Mouse (Mus musculus) G1E (cell line): ENCODE results near the gene Igfn1. TPM values are rescaled to one million over a fixed set of nuclear protein-coding genes. Genes with fewer than 3 reads are reported as not detected.

Source experiments
- ATAC-seq: 2 replicates; pipeline ENCODE4 v1.8.0; 2016; ENCODE audit warnings: mild to moderate bottlenecking; ENCODE audit not compliant: insufficient number of reproducible peaks, poor library complexity, low FRiP score, severe bottlenecking; ENCODE audit errors: extremely low read depth
- DNase-seq: peaks from one replicate; pipeline ENCODE4 v3.0.0; 2012; ENCODE audit warnings: low spot score
- H3K27me3 ChIP-seq: 2 replicates; pipeline ENCODE4 v1.6.1; 2012; ENCODE audit warnings: mild to moderate bottlenecking, low read length, inconsistent platforms; ENCODE audit not compliant: insufficient read depth
- H3K36me3 ChIP-seq: replicated peaks from 2 replicates; pipeline ENCODE3; 2012; ENCODE audit warnings: mild to moderate bottlenecking, inconsistent platforms
- H3K4me1 ChIP-seq: 2 replicates; pipeline ENCODE4 v1.6.1; 2012; ENCODE audit warnings: low read depth, low read length, inconsistent platforms, mixed read lengths; ENCODE audit not compliant: insufficient read depth
- H3K4me3 ChIP-seq: 2 replicates; pipeline ENCODE4 v1.5.1; 2012; ENCODE audit warnings: low read depth, mild to moderate bottlenecking, inconsistent platforms, low read length, moderate library complexity, mixed read lengths
- H3K9me3 ChIP-seq: replicated peaks from 2 replicates; pipeline ENCODE4 v1.6.1; 2012; ENCODE audit warnings: inconsistent platforms
- CTCF ChIP-seq: IDR thresholded peaks from 2 replicates; pipeline ENCODE4 v1.5.1; 2012; ENCODE audit warnings: low read depth, low read length, inconsistent platforms, mixed read lengths
- GATA1 ChIP-seq: IDR thresholded peaks from 2 replicates; pipeline ENCODE4 v1.6.1; 2012; ENCODE audit warnings: borderline replicate concordance, low read length, inconsistent platforms, mixed read lengths
- GATA2 ChIP-seq: IDR thresholded peaks from 2 replicates; pipeline ENCODE4 v1.6.1; 2012; ENCODE audit warnings: low read depth, low read length, inconsistent platforms, borderline replicate concordance
- POLR2AphosphoS5 ChIP-seq: IDR thresholded peaks from 2 replicates; pipeline ENCODE4 v1.6.1; 2012; ENCODE audit warnings: low read depth, low read length, inconsistent platforms; ENCODE audit not compliant: insufficient replicate concordance
- TAL1 ChIP-seq: conservative IDR thresholded peaks from 2 replicates; pipeline ENCODE4 v1.6.1; 2012; ENCODE audit warnings: low read depth, low read length, inconsistent platforms, mixed read lengths
- polyA plus RNA-seq: library from polyadenylated mRNA; stranded (reverse); fragments of >175 nt; gene quantifications from 2 replicates; pipeline ENCODE4 v1.2.3, GENCODE M21; 2012
- total RNA-seq, 2 experiments: library from RNA; stranded (forward) in 1 of 2; stranded (reverse) in 1 of 2; fragments of 200-1000 nt in 1 of 2; fragments of >200 nt in 1 of 2; fragmentation: Nextera tagmentation in 1 of 2; gene quantifications; 2 replicates each; pipeline ENCODE4 v1.2.3; 2014 to 2017

Gene Igfn1
- total and polyA plus RNA-seq, 3 experiments: 0.02 to 0.11 TPM; not detected in 1

DNA sequence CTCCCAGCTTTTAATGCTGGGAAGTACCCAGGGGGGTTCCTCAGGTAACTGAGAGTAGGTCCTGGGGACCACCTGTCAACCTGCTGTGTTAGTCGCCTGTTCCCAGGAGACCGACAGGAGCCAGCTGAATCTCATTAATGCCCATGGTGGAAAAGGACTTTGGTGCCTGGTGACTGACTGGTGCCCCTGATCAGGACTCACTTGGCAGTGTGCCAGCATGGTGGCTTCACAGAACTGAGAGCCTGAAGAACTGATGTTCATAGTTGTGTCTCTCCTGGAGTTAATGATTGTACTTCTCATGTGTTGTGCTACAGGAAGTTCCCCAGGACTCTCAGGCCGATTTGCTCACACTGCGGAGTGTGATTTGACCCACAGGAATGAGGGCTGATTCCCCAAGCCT is 12.7 kb downstream of the Igfn1 start:
- peaks cover 82% of the 10 kb centered on the region for H3K27me3 ChIP-seq
- no peak for DNase-seq

DNA sequence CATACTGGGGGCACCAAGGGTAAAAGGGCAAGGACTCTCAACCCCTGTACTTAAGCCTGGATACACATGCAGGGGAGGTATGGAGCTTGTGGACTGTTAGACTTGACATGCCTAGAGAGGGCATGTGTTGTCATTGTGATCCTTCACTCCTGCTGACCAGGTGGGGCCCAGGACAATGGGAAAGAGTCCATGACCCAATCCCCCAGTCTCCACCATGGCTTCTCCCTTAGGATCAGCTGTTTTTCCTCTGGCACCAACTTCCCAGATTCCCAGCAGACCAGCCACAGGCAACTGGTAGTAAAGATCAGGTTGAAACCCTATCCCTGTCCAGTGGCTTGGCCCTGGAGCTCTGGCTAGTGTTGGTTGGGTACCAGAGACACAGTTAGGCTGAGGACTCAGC is 16.3 kb downstream of the Igfn1 start:
- Histone ChIP-seq H3K9me3 (no peaks in the 10 kb centered on the region), H3K36me3 (no peaks in the 10 kb centered on the region), H3K4me3 (no peak overlapping the region), H3K4me1 (peaks cover 8% of the 10 kb centered on the region), H3K27me3 (peaks cover 81% of the 10 kb centered on the region)
- TF ChIP-seq TAL1: no peak
- no peak for TF ChIP-seq CTCF
- no peak for TF ChIP-seq GATA1
- TF ChIP-seq GATA2: no peak
- TF ChIP-seq POLR2AphosphoS5: no peak
- no peak for DNase-seq
- no peak for ATAC-seq

More for the DNA sequence above, 12.7 kb downstream of the Igfn1 start:
- Histone ChIP-seq H3K36me3 (no peaks in the 10 kb centered on the region), H3K4me1 (peaks cover 16% of the 10 kb centered on the region), H3K4me3 (no peak overlapping the region), H3K9me3 (no peaks in the 10 kb centered on the region)
- no peak for ATAC-seq
- TF ChIP-seq POLR2AphosphoS5: no peak
- TF ChIP-seq CTCF: no peak
- TF ChIP-seq GATA2: no peak
- no peak for TF ChIP-seq GATA1
- TF ChIP-seq TAL1: no peak

DNA sequence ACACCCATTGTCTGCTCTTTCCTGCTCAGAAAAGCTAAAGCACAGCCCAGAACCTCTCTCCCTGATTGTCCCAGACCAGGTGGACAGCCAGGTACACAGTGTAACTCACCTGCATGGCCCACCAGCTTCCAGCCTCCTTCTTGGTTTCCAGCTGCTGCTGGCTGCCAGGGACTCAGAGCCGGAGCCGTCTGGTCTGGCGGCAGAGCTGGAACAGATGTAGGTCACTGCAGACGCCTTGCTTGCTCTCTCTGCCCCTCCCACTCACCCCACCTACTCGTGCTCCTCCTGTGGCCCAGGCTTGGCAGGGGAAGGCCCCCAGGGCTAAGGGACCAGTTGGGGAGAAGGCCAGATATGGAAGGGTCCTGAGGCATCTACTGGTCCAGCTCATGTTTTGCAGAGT is 22.0 kb downstream of the Igfn1 start:
- Histone ChIP-seq H3K4me3 (no peak overlapping the region), H3K27me3 (peaks cover 84% of the 10 kb centered on the region)
- TF ChIP-seq GATA2 (no peak), CTCF (no peak), TAL1 (no peak), GATA1 (no peak), POLR2AphosphoS5 (no peak)

DNA sequence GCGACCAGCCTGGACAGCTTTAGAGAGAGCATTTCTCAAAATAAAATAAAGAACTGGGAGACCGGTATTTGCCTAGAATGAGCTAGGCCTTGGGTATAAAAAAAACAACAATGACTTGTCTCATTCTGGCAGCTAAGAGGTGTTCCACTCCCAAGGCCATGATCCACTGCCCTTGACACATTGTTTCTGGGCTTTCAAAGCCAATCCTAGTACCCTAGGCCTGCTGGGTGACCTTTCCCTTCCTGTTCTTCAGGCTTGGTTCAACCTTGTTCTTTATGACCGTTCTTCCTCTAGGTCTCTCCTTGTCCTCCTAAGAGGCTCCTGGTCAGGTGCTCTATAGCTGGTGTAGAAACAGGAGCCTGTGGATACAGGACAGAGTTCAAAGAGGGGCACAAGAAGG is 33.6 kb downstream of the Igfn1 start:
- no peaks in the 10 kb centered on the region for H3K4me1 ChIP-seq
- H3K4me3 ChIP-seq: no peak overlapping the region
- no peak for ATAC-seq
- no peak for DNase-seq
- TF ChIP-seq TAL1: no peak
- TF ChIP-seq CTCF: no peak
- no peak for TF ChIP-seq POLR2AphosphoS5
- no peak for TF ChIP-seq GATA1
- TF ChIP-seq GATA2: no peak
- H3K27me3 ChIP-seq: peaks cover 86% of the 10 kb centered on the region
- no peaks in the 10 kb centered on the region for H3K36me3 ChIP-seq
- no peaks in the 10 kb centered on the region for H3K9me3 ChIP-seq

More for the DNA sequence above, 22.0 kb downstream of the Igfn1 start:
- no peak for DNase-seq
- ATAC-seq: no peak
- Histone ChIP-seq H3K36me3 (no peaks in the 10 kb centered on the region), H3K4me1 (0 out of 2 replicates have a peak, but pooled peaks cover 2% of the 10 kb centered on the region), H3K9me3 (no peaks in the 10 kb centered on the region)

DNA sequence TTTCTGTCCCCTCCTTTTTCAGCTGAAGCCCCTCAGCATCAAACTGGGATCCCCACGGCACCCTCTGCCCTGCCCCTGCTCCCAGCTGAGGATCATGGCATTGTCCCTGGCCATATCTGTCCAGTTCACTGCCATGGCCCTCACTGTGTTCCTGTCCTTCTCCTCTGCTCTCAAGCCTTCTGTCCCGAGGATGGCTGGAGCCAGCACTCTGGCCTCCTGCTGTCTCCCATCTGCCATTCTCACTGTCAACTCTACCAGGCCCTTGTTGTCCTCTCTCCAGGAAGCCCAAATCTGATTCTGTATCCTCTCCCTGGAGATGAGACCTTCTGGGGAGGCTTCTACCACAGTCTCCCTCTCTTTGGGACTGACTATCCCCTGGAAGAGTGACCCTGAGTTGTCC is 35.7 kb downstream of the Igfn1 start:
- Histone ChIP-seq H3K4me1 (no peaks in the 10 kb centered on the region), H3K27me3 (peaks cover 94% of the 10 kb centered on the region), H3K9me3 (no peaks in the 10 kb centered on the region), H3K4me3 (no peak overlapping the region), H3K36me3 (no peaks in the 10 kb centered on the region)
- DNase-seq: no peak
- TF ChIP-seq CTCF (no peak), POLR2AphosphoS5 (no peak), TAL1 (no peak), GATA2 (no peak), GATA1 (no peak)
- no peak for ATAC-seq

DNA sequence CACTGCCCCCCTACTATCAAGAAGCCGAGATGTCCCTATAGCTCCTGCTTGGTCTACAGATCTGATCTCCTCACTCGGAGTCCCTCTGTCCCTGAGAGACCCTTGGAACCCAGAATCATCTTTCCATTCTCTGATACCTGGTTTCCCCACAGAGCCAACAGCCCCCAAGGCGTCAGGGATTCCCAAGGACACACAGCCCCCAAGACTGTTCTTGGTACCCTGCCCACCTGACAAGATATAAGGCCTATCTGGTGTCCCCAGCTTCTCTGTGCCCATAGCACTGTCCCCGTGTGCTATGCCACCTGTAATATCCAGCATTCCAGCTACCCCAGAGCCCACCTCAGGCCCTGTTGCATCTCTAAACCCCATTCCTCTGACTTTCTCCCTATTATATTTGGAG is 38.4 kb downstream of the Igfn1 start:
- Histone ChIP-seq H3K27me3 (peaks cover 99% of the 10 kb centered on the region), H3K36me3 (no peaks in the 10 kb centered on the region), H3K4me1 (peaks cover 13% of the 10 kb centered on the region), H3K9me3 (no peaks in the 10 kb centered on the region), H3K4me3 (no peak overlapping the region)
- TF ChIP-seq POLR2AphosphoS5 (no peak), GATA1 (no peak), CTCF (no peak), TAL1 (no peak), GATA2 (no peak)
- no peak for DNase-seq
- ATAC-seq: no peak

DNA sequence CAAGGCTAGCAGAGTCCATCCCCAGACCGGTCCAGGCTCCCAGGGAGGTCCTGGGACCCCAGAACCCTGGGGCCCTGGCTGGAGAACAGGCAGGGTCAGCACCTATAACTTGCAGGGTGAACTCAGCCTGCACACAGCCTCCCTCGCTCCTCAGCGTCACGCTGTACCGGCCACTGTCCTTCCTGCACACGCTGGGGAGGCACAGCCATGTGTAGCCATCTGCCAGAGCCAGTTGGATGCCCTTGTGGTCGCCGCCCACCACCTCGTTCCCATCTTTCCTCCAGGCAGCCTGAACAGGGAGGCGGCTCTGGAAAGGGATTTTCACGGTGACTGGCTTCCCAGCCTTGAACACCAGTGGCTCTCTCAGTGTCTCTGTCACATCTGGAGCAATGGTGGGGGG is 41.6 kb downstream of the Igfn1 start:
- H3K4me3 ChIP-seq: no peak overlapping the region
- no peaks in the 10 kb centered on the region for H3K9me3 ChIP-seq
- TF ChIP-seq POLR2AphosphoS5 (no peak), GATA1 (no peak), CTCF (no peak), TAL1 (no peak), GATA2 (no peak)
- peaks cover 93% of the 10 kb centered on the region for H3K27me3 ChIP-seq
- peaks cover 18% of the 10 kb centered on the region for H3K4me1 ChIP-seq
- no peak for ATAC-seq
- no peak for DNase-seq
- no peaks in the 10 kb centered on the region for H3K36me3 ChIP-seq
